Mouse (Mus musculus): Measurements from ENCODE around the gene Ryr3. TPM values are rescaled to one million over a fixed set of nuclear protein-coding genes. Genes with fewer than 3 reads are reported as not detected.

The Ryr3 gene
- polyA plus RNA-seq, 2 experiments: under 0.01 TPM; not detected in 1

DNA sequence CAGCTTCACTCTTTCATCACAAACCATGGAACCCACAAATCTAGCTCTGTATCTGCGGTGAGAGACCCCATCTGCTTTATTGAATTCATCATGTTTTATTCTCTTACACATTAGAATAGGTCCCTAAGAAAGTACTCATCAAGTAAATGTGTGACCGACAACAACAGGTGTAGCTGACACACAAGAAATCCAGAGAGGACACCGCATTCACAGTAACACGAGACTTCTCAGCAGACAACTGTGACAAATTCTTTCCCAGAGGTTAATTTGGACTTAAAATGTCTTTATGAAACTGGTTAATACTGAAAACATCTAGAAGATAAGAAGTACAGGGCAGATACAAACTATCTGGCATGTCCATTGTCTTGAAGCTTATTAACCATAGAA lies 101.0 kb downstream of the Ryr3 start:
- H3K9ac ChIP-seq (replicated peaks): no peak overlapping the region
- no peaks in the 10 kb centered on the region for H3K27me3 ChIP-seq (ENCODE audit: control insufficient read depth, insufficient read depth, low read length)
- H3K27ac ChIP-seq: no peak overlapping the region
- no peak for DNase-seq (ENCODE audit: low read depth in 3 of 3, low spot score in 3 of 3)
- no peaks in the 10 kb centered on the region for H3K9me3 ChIP-seq (ENCODE audit: control insufficient read depth, low read length)
- no peak for TF ChIP-seq EP300 (IDR thresholded peaks at IDR 0.05; ENCODE audit: low read depth)
- TF ChIP-seq CTCF (IDR thresholded peaks at IDR 0.05; ENCODE audit: low read depth): no peak
- H3K36me3 ChIP-seq (replicated peaks; ENCODE audit: control insufficient read depth, insufficient read depth, low read depth): no peaks in the 10 kb centered on the region
- no peak overlapping the region for H3K4me2 ChIP-seq (ENCODE audit: low read depth)
- no peaks in the 10 kb centered on the region for H3K4me1 ChIP-seq (replicated peaks; ENCODE audit: control insufficient read depth in 2 of 2, insufficient read depth in 2 of 2, low read length in 1 of 2)
- no peak overlapping the region for H3K4me3 ChIP-seq (ENCODE audit: insufficient read depth in 1 of 2, low read depth in 2 of 2, low read length in 2 of 2)
- 72% methylated on average over 4 of the region's 4 CpGs for WGBS (ENCODE audit: insufficient replicate concordance)
- no peak for ATAC-seq (ENCODE audit: insufficient read depth)

- Histone ChIP-seq H3K36me3 (replicated peaks; ENCODE audit: control insufficient read depth, insufficient read depth, low read depth) (no peaks in the 10 kb centered on the region), H3K4me3 (ENCODE audit: insufficient read depth in 1 of 2, low read depth in 2 of 2, low read length in 2 of 2) (no peak overlapping the region), H3K27me3 (ENCODE audit: control insufficient read depth, insufficient read depth, low read length) (no peaks in the 10 kb centered on the region), H3K9ac (replicated peaks) (no peak overlapping the region), H3K4me2 (ENCODE audit: low read depth) (no peak overlapping the region), H3K9me3 (ENCODE audit: control insufficient read depth, low read length) (no peaks in the 10 kb centered on the region), H3K27ac (no peak overlapping the region), H3K4me1 (replicated peaks; ENCODE audit: control insufficient read depth in 2 of 2, insufficient read depth in 2 of 2, low read length in 1 of 2) (no peaks in the 10 kb centered on the region)
- TF ChIP-seq CTCF (IDR thresholded peaks at IDR 0.05; ENCODE audit: low read depth) (no peak), EP300 (IDR thresholded peaks at IDR 0.05; ENCODE audit: low read depth) (no peak)
- WGBS (ENCODE audit: insufficient replicate concordance): 61% methylated on average over 4 of the region's 4 CpGs
- ATAC-seq (ENCODE audit: insufficient read depth) (no peak), DNase-seq (ENCODE audit: low read depth in 3 of 3, low spot score in 3 of 3) (no peak)
Observed at GRCm38 (mm10) chr2:113115248-113115896, 101.5 kb downstream of the Ryr3 start.

GRCm38 (mm10) chr2:113104609-113105008 lies 112.3 kb downstream of the Ryr3 start:
- Histone ChIP-seq H3K36me3 (replicated peaks; ENCODE audit: control insufficient read depth, insufficient read depth, low read depth) (no peaks in the 10 kb centered on the region), H3K4me1 (replicated peaks; ENCODE audit: control insufficient read depth in 2 of 2, insufficient read depth in 2 of 2, low read length in 1 of 2) (no peaks in the 10 kb centered on the region), H3K4me3 (ENCODE audit: insufficient read depth in 1 of 2, low read depth in 2 of 2, low read length in 2 of 2) (no peak overlapping the region), H3K4me2 (ENCODE audit: low read depth) (no peak overlapping the region), H3K27me3 (ENCODE audit: control insufficient read depth, insufficient read depth, low read length) (no peaks in the 10 kb centered on the region), H3K9ac (replicated peaks) (no peak overlapping the region), H3K27ac (no peak overlapping the region), H3K9me3 (ENCODE audit: control insufficient read depth, low read length) (no peaks in the 10 kb centered on the region)
- ATAC-seq (ENCODE audit: insufficient read depth) (no peak), DNase-seq (ENCODE audit: low read depth in 3 of 3, low spot score in 3 of 3) (no peak)
- WGBS (ENCODE audit: insufficient replicate concordance): 60% methylated on average over 6 of the region's 6 CpGs
- TF ChIP-seq CTCF (IDR thresholded peaks at IDR 0.05; ENCODE audit: low read depth): no peak
- TF ChIP-seq EP300 (IDR thresholded peaks at IDR 0.05; ENCODE audit: low read depth): no peak

GRCm38 (mm10) chr2:113095184-113095583 lies 121.7 kb downstream of the Ryr3 start:
- no peak overlapping the region for H3K27ac ChIP-seq
- DNase-seq (ENCODE audit: low read depth in 3 of 3, low spot score in 3 of 3): no peak
- no peaks in the 10 kb centered on the region for H3K27me3 ChIP-seq (ENCODE audit: control insufficient read depth, insufficient read depth, low read length)
- no peak for ATAC-seq (ENCODE audit: insufficient read depth)
- no peak overlapping the region for H3K4me3 ChIP-seq (ENCODE audit: insufficient read depth in 1 of 2, low read depth in 2 of 2, low read length in 2 of 2)
- WGBS (ENCODE audit: insufficient replicate concordance): 63% methylated on average over 4 of the region's 4 CpGs
- H3K9me3 ChIP-seq (ENCODE audit: control insufficient read depth, low read length): no peaks in the 10 kb centered on the region
- H3K4me2 ChIP-seq (ENCODE audit: low read depth): no peak overlapping the region
- H3K4me1 ChIP-seq (replicated peaks; ENCODE audit: control insufficient read depth in 2 of 2, insufficient read depth in 2 of 2, low read length in 1 of 2): no peaks in the 10 kb centered on the region
- H3K9ac ChIP-seq (replicated peaks): no peak overlapping the region
- H3K36me3 ChIP-seq (replicated peaks; ENCODE audit: control insufficient read depth, insufficient read depth, low read depth): no peaks in the 10 kb centered on the region
- TF ChIP-seq CTCF (IDR thresholded peaks at IDR 0.05; ENCODE audit: low read depth) (no peak), EP300 (IDR thresholded peaks at IDR 0.05; ENCODE audit: low read depth) (no peak)

DNA sequence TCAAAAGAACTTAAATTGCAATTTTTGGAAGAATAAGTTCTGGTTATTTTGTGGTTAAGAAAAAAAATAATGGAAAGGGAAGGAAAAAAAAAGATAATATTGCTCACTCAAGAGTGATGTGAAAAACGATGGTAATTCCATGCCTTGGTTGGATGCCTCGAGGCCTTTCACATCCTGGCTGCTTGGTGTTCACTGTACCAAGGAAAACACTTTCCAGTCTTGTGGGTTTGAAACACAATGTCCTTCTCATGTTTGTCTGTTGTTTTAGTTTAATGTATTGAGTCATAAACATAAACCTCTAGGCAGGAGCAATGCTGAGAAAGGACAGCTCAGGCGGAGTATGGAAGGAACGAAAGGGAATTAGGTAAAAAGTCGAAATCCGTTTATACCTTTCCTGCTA lies 122.8 kb downstream of the Ryr3 start:
- Histone ChIP-seq H3K9me3 (ENCODE audit: control insufficient read depth, low read length) (no peaks in the 10 kb centered on the region), H3K4me1 (replicated peaks; ENCODE audit: control insufficient read depth in 2 of 2, insufficient read depth in 2 of 2, low read length in 1 of 2) (no peaks in the 10 kb centered on the region), H3K27ac (no peak overlapping the region), H3K36me3 (replicated peaks; ENCODE audit: control insufficient read depth, insufficient read depth, low read depth) (no peaks in the 10 kb centered on the region), H3K4me3 (ENCODE audit: insufficient read depth in 1 of 2, low read depth in 2 of 2, low read length in 2 of 2) (no peak overlapping the region), H3K4me2 (ENCODE audit: low read depth) (no peak overlapping the region), H3K27me3 (ENCODE audit: control insufficient read depth, insufficient read depth, low read length) (no peaks in the 10 kb centered on the region), H3K9ac (replicated peaks) (no peak overlapping the region)
- ATAC-seq (ENCODE audit: insufficient read depth) (no peak), DNase-seq (ENCODE audit: low read depth in 3 of 3, low spot score in 3 of 3) (no peak)
- 72% methylated on average over 6 of the region's 6 CpGs for WGBS (ENCODE audit: insufficient replicate concordance)
- TF ChIP-seq EP300 (IDR thresholded peaks at IDR 0.05; ENCODE audit: low read depth): no peak
- no peak for TF ChIP-seq CTCF (IDR thresholded peaks at IDR 0.05; ENCODE audit: low read depth)
